Mouse (Mus musculus): Measurements from ENCODE around the gene Cmpk1.

GRCm38 (mm10) chr4:114925917-114926312, 61.1 kb downstream of the Cmpk1 start, which contains the start of gene Foxe3:
- no peak for TF ChIP-seq CTCF (conservative IDR thresholded peaks at IDR 0.05 in 1 of 2, IDR thresholded peaks at IDR 0.05 in 1 of 2; ENCODE audit: low read depth in 2 of 2, low read length in 2 of 2)
- no peak for TF ChIP-seq HCFC1 (IDR thresholded peaks at IDR 0.05; ENCODE audit: low read depth, low read length)
- no peak for TF ChIP-seq JUN (IDR thresholded peaks at IDR 0.05; ENCODE audit: insufficient read depth, low read depth, low read length)
- no peak for TF ChIP-seq POLR2A (IDR thresholded peaks at IDR 0.05; ENCODE audit: low read depth, low read length)
- TF ChIP-seq GABPA (IDR thresholded peaks at IDR 0.05; ENCODE audit: insufficient replicate concordance, low read depth, low read length), result no peak
- no peak for TF ChIP-seq MAX (IDR thresholded peaks at IDR 0.05; ENCODE audit: low read length)
- TF ChIP-seq RAD21 (IDR thresholded peaks at IDR 0.05; ENCODE audit: low read depth, low read length), result no peak
- TF ChIP-seq EP300 (IDR thresholded peaks at IDR 0.05; ENCODE audit: low read length), result no peak
- TF ChIP-seq ZC3H11A (IDR thresholded peaks at IDR 0.05; ENCODE audit: low read depth, low read length), result no peak
- TF ChIP-seq USF1 (IDR thresholded peaks at IDR 0.05; ENCODE audit: low read depth, low read length), result no peak
- no peak for TF ChIP-seq CHD1 (IDR thresholded peaks at IDR 0.05; ENCODE audit: low read depth, low read length)
- TF ChIP-seq KAT2A (IDR thresholded peaks at IDR 0.05; ENCODE audit: insufficient replicate concordance, low read length), result no peak

Measured in CH12.LX (cell line).